In the genomic region with DNA sequence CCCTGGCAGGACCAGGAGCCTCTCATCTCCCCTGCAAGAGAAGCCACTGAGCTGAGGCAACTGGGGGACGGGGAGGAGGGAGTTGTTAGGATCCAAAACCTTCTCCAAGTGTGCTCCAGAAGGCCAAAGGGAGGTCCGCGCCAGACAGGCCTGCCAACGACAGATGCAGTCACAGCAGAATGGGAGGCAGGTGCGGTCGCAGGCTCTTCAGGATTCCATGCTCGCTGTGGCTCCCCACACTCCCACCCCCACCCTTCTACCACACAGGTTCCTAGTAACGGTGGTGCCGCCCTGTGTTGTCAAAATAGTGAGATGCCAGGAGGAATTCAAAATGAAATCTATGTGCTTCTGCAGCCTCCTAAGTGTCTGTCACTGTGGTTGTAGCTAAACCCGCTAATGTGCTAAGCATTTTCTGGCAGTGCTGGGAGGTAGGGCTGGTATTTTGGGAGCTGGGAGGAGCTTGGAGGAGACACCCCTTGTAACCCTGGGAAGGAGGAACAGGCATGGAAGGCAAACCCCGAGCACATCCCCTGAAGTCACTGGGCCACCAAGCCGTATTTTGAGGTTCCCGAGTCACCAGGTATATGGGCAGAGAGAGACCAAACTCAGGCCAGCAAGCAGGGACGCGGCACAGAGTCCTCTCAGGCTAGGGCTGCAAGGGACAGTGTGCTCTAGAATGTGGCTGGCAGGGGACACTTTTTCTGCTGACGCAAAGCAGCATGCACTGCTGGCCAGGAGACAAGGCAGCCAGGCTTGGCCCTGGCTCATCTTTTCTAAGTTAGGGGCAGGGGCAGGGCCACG, we compare ENCODE assay signal across 8 mouse cellular contexts.
A peak's percentile ranks its signal among the peaks of the same experiment; 100 is the strongest.
DNase-seq lines count a peak whose midpoint lies in the region.

No protein-coding gene starts in this region.

- intact Hi-C loops in heart, postnatal 10 days (cut with DNase I) = loop anchor here (2.0 to 5.0 kb wide), 2 partner anchors 37 to 75 kb away; a partner anchor contains a TSS
- intact Hi-C loops in left cerebral cortex, postnatal 36 days (cut with DNase I) = loop anchor here (5.0 kb wide), 1 partner anchor 75 kb away; a partner anchor contains a TSS

- DNase-seq in Muller cell, postnatal 12 days (ENCODE audit: inconsistent ontology term) = peak; percentile 68
- peak; percentile 63 for DNase-seq in adrenal gland, postnatal 14 days
- DNase-seq in frontal cortex, adult 2 months (ENCODE audit: extremely low spot score in 1 of 2, low spot score in 1 of 2) = peak; percentile 15 to 55
- DNase-seq in heart, postnatal 10 days = peak; percentile 72 to 83
- DNase-seq in left cerebral cortex, postnatal 36 days (ENCODE audit: low spot score in 2 of 2) = peak; percentile 44 to 70
- DNase-seq in spleen, postnatal 14 days (ENCODE audit: low spot score in 2 of 2) = no peak
- DNase-seq in c-Kit-positive CD71-positive TER-119-positive erythroid progenitor cells, embryonic 14.5 days (ENCODE audit: low spot score) = no peak
- DNase-seq in embryo, embryonic 10.5 days (ENCODE audit: low spot score) = no peak

Comparison
In these comparisons a context has a peak if more than half of its experiments do, and no peak if none do; other contexts are left out.
1. DNase-seq: peak in Muller cell, postnatal 12 days (single experiment), adrenal gland, postnatal 14 days (single experiment), frontal cortex, adult 2 months (2 of 2), heart, postnatal 10 days (2 of 2) and left cerebral cortex, postnatal 36 days (2 of 2); none in spleen, postnatal 14 days (0 of 2), c-Kit-positive CD71-positive TER-119-positive erythroid progenitor cells, embryonic 14.5 days (single experiment) and embryo, embryonic 10.5 days (single experiment).